Mouse (Mus musculus): Measurements from ENCODE around the gene Serpinb8. TPM values are rescaled to one million over a fixed set of nuclear protein-coding genes. Genes with fewer than 3 reads are reported as not detected.

Serpinb8 gene
- polyA plus RNA-seq, 1 experiment from 2014 or later, result 1.8 TPM

DNA sequence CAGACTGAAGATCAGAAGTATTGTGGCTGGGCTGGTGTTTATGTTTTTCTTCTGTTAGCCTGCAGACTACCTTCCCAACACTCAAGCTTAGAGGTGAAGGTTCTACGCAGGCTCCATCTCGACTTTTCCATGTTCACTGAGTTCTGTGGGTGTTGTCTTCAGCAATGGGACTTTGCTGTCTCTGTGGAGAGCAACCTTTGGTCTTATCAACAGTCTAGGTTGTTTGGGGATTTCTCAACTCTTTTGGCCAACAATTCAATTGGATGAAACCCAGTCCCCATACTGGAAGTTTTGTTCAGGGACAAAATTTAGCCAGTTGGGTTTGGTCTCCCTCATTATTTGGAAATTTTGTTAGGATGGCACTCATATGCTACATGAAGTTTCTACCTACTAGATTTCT lies 24.3 kb downstream of the Serpinb8 start:
- WGBS, result 86% methylated on average over 2 of the region's 2 CpGs

DNA sequence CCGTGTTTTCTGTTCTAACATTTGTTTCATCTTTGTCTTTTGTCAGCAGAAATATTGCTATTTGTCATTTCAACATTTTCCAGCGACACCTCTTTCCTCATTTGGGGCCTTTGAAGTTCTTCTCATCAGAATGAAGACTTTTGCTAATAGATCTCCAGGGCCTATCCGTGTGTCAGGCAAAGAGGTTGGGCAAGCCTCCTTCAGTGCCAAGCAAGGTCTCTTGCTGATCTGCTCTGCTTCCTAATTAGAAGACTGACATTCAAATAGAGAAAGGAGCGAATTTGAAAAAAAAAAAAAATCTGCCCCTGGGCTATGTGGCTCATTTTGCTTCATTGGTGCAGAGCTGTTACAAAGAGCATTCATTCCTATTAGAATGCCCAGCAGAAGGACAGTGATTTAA lies 32.2 kb downstream of the Serpinb8 start:
- Histone ChIP-seq H3K4me2 (ENCODE audit: low read depth) (no peak overlapping the region), H3K4me1 (ENCODE audit: control insufficient read depth, insufficient read depth, low read length) (no peaks in the 10 kb centered on the region), H3K9ac (ENCODE audit: low read length) (no peak overlapping the region), H3K27me3 (ENCODE audit: control insufficient read depth, insufficient read depth, low read length) (no peaks in the 10 kb centered on the region), H3K4me3 (ENCODE audit: low read depth, low read length) (no peak overlapping the region), H3K36me3 (ENCODE audit: control insufficient read depth, insufficient read depth, low read length) (no peaks in the 10 kb centered on the region), H3K9me3 (ENCODE audit: control insufficient read depth, low read length) (no peaks in the 10 kb centered on the region), H3K27ac (ENCODE audit: low read depth, low read length) (no peak overlapping the region)
- ATAC-seq (ENCODE audit: insufficient read depth, low FRiP score, low TSS enrichment) (no peak), DNase-seq (ENCODE audit: low spot score) (no peak)
- WGBS, result 76% methylated on average over 4 of the region's 4 CpGs

More for the DNA sequence above, 24.3 kb downstream of the Serpinb8 start:
- DNase-seq (ENCODE audit: low spot score) (no peak), ATAC-seq (ENCODE audit: insufficient read depth, low FRiP score, low TSS enrichment) (no peak)
- no peaks in the 10 kb centered on the region for H3K27me3 ChIP-seq (ENCODE audit: control insufficient read depth, insufficient read depth, low read length)
- H3K4me1 ChIP-seq (ENCODE audit: control insufficient read depth, insufficient read depth, low read length), result no peaks in the 10 kb centered on the region
- H3K9me3 ChIP-seq (ENCODE audit: control insufficient read depth, low read length), result no peaks in the 10 kb centered on the region
- H3K4me2 ChIP-seq (ENCODE audit: low read depth), result no peak overlapping the region
- no peak overlapping the region for H3K27ac ChIP-seq (ENCODE audit: low read depth, low read length)
- no peak overlapping the region for H3K9ac ChIP-seq (ENCODE audit: low read length)
- H3K4me3 ChIP-seq (ENCODE audit: low read depth, low read length), result no peak overlapping the region
- no peaks in the 10 kb centered on the region for H3K36me3 ChIP-seq (ENCODE audit: control insufficient read depth, insufficient read depth, low read length)

DNA sequence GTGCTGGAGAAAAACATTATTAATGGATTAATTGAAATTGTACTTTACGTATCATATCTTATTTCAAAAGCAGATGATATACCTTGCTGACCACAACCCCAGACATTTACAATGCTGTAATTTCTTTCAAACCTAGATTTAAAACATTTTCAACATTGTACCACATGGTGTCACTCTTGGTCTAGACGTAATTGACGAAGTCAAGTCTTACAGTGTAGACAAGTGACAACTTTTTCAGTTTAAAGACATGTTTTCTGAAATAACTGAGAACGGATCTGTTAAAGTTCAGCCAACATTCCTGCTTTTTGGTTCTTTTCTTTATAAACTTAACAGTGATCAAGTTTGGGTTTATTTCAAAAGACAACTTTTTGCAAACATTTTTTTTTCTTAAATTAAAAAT lies 46.1 kb downstream of the Serpinb8 start:
- Histone ChIP-seq H3K9ac (ENCODE audit: low read length) (no peak overlapping the region), H3K4me2 (ENCODE audit: low read depth) (no peak overlapping the region), H3K9me3 (ENCODE audit: control insufficient read depth, low read length) (no peaks in the 10 kb centered on the region), H3K27ac (ENCODE audit: low read depth, low read length) (no peak overlapping the region), H3K27me3 (ENCODE audit: control insufficient read depth, insufficient read depth, low read length) (no peaks in the 10 kb centered on the region), H3K4me1 (ENCODE audit: control insufficient read depth, insufficient read depth, low read length) (no peaks in the 10 kb centered on the region), H3K36me3 (ENCODE audit: control insufficient read depth, insufficient read depth, low read length) (no peaks in the 10 kb centered on the region), H3K4me3 (ENCODE audit: low read depth, low read length) (no peak overlapping the region)
- DNase-seq (ENCODE audit: low spot score), result no peak
- peak; percentile 48; the same call in 1 of the 2 replicates for ATAC-seq (ENCODE audit: insufficient read depth, low FRiP score, low TSS enrichment)
- 61% methylated on average over 4 of the region's 4 CpGs for WGBS

DNA sequence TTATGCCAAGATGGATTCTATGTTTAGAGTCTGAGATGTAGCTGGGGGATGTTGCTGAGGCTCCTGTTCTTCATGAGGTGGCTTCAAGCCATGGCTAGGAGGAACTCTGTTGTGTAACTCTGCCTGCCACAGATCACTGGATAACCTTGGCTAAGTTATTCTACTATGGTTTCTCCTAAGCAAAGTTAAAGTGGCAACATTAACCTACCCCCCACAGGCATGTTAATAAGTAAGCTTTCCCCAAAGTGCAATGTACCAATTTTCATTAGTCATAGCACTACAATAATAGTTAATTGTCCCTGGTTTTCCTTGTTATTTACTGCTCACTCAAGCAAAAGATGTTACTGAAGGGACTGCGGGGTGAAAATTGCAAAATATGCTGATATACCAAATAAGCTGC lies 48.2 kb downstream of the Serpinb8 start:
- DNase-seq (ENCODE audit: low spot score), result no peak
- no peak for ATAC-seq (ENCODE audit: insufficient read depth, low FRiP score, low TSS enrichment)
- no peak overlapping the region for H3K4me3 ChIP-seq (ENCODE audit: low read depth, low read length)
- H3K27me3 ChIP-seq (ENCODE audit: control insufficient read depth, insufficient read depth, low read length), result no peaks in the 10 kb centered on the region
- 86% methylated on average over 1 of the region's 1 CpGs for WGBS
- H3K4me2 ChIP-seq (ENCODE audit: low read depth), result no peak overlapping the region
- no peak overlapping the region for H3K27ac ChIP-seq (ENCODE audit: low read depth, low read length)
- no peaks in the 10 kb centered on the region for H3K9me3 ChIP-seq (ENCODE audit: control insufficient read depth, low read length)
- H3K36me3 ChIP-seq (ENCODE audit: control insufficient read depth, insufficient read depth, low read length), result no peaks in the 10 kb centered on the region
- no peak overlapping the region for H3K9ac ChIP-seq (ENCODE audit: low read length)
- H3K4me1 ChIP-seq (ENCODE audit: control insufficient read depth, insufficient read depth, low read length), result no peaks in the 10 kb centered on the region

DNA sequence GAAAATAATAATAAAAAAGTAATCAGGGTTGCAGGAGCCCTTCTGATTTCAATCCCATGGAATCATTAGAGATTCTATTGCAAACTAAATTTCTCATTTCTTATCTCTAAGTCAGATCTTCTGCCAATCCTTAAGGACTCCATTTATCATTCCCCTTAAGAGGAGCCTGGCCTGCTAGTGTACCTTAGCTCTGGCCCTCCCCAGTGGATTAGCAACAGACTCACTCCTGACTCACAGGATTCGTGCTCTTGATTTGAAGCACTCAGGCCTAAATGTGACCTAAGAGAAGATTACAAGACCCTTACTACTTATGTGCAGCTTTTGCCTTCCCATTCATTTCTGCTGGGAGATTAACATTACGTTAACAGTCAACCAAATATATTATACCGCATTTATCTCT lies 48.7 kb downstream of the Serpinb8 start:
- DNase-seq (ENCODE audit: low spot score), result no peak
- ATAC-seq (ENCODE audit: insufficient read depth, low FRiP score, low TSS enrichment), result no peak
- Histone ChIP-seq H3K27me3 (ENCODE audit: control insufficient read depth, insufficient read depth, low read length) (no peaks in the 10 kb centered on the region), H3K4me1 (ENCODE audit: control insufficient read depth, insufficient read depth, low read length) (no peaks in the 10 kb centered on the region), H3K4me2 (ENCODE audit: low read depth) (no peak overlapping the region), H3K27ac (ENCODE audit: low read depth, low read length) (no peak overlapping the region), H3K36me3 (ENCODE audit: control insufficient read depth, insufficient read depth, low read length) (no peaks in the 10 kb centered on the region), H3K9ac (ENCODE audit: low read length) (no peak overlapping the region), H3K9me3 (ENCODE audit: control insufficient read depth, low read length) (no peaks in the 10 kb centered on the region), H3K4me3 (ENCODE audit: low read depth, low read length) (no peak overlapping the region)
- WGBS, result 88% methylated on average over 3 of the region's 3 CpGs

DNA sequence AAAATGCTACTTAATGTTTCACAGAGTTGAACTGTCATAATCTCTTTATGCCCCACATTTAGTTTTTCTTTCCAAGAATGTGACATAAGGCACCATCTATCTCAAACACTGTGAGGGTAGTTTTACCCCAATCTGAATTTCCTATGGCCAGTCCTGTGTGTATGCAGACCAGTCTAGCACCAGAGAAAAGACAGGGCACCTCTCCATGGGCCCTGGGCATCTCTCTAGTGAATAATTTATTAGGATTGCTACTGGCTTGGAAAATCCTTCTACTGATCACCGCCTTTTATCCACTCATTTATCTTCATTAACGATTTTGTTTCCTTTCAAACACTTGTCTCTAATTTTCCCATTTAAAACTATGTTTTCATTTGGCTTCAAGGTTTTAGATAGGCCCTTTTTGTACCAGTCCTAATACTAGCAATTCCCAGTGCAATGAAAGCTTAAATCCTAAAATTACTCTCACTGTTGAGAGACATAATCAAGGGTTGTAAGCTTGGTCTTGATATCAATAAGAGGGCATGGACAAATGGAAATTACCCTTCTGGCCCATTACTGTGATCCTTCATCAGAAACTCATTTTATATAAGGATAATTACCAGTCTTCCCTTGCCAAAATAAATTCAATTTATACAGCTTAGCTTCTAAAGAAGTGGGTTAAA lies 52.8 kb downstream of the Serpinb8 start:
- WGBS, result 82% methylated on average over 2 of the region's 2 CpGs
- H3K27me3 ChIP-seq (ENCODE audit: control insufficient read depth, insufficient read depth, low read length), result no peaks in the 10 kb centered on the region
- ATAC-seq (ENCODE audit: insufficient read depth, low FRiP score, low TSS enrichment) (no peak), DNase-seq (ENCODE audit: low spot score) (no peak)
- no peak overlapping the region for H3K9ac ChIP-seq (ENCODE audit: low read length)
- no peak overlapping the region for H3K4me2 ChIP-seq (ENCODE audit: low read depth)
- H3K4me3 ChIP-seq (ENCODE audit: low read depth, low read length), result no peak overlapping the region
- no peak overlapping the region for H3K27ac ChIP-seq (ENCODE audit: low read depth, low read length)
- no peaks in the 10 kb centered on the region for H3K9me3 ChIP-seq (ENCODE audit: control insufficient read depth, low read length)
- no peaks in the 10 kb centered on the region for H3K4me1 ChIP-seq (ENCODE audit: control insufficient read depth, insufficient read depth, low read length)
- H3K36me3 ChIP-seq (ENCODE audit: control insufficient read depth, insufficient read depth, low read length), result no peaks in the 10 kb centered on the region

DNA sequence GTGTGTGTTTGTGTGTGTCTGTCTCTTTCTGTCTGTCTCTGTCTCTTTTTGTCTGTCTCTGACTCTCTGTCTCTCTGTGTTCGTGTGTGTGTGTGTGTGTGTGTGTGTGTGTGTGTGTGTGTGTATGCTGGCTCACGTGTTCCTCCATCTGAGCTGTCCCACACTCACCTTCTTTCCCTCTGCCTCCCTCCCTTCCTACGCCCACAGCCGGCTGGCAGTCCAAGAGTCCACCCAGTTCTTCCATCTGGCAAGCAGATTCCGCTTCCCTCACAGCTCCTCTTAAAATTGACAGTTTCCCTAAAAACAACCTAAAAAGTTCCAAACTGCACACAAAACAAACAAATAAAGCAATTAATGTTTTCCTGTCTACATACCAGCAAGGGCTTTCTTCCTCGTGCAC lies 55.3 kb downstream of the Serpinb8 start:
- 66% methylated on average over 6 of the region's 6 CpGs for WGBS

DNA sequence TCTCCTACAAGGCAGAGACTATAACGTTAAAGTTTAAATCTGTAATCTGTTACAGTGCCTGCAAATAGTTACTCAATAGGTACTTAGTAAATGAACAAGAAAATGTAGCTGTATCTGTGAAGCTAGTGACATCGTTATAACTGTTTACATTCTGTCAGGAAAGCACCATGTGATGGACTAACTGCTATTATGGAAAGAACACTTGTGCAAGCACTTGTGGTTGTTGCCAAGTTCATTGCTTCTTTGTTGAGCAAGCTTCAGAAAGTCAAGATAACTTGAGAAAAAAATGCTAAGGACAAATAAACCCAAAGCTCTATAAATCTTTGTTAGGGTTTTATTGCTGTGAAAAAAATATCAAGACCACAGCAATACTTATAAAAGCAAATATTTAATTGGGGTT lies 67.9 kb downstream of the Serpinb8 start:
- no peak for DNase-seq (ENCODE audit: low spot score)
- Histone ChIP-seq H3K4me1 (ENCODE audit: control insufficient read depth, insufficient read depth, low read length) (no peaks in the 10 kb centered on the region), H3K4me2 (ENCODE audit: low read depth) (no peak overlapping the region), H3K9me3 (ENCODE audit: control insufficient read depth, low read length) (no peaks in the 10 kb centered on the region), H3K27ac (ENCODE audit: low read depth, low read length) (no peak overlapping the region), H3K4me3 (ENCODE audit: low read depth, low read length) (no peak overlapping the region), H3K36me3 (ENCODE audit: control insufficient read depth, insufficient read depth, low read length) (no peaks in the 10 kb centered on the region), H3K9ac (ENCODE audit: low read length) (no peak overlapping the region), H3K27me3 (ENCODE audit: control insufficient read depth, insufficient read depth, low read length) (no peaks in the 10 kb centered on the region)
- WGBS, result 87% methylated on average over 2 of the region's 2 CpGs
- ATAC-seq (ENCODE audit: insufficient read depth, low FRiP score, low TSS enrichment), result no peak

More for the DNA sequence above, 55.3 kb downstream of the Serpinb8 start:
- Histone ChIP-seq H3K4me1 (ENCODE audit: control insufficient read depth, insufficient read depth, low read length) (no peaks in the 10 kb centered on the region), H3K4me3 (ENCODE audit: low read depth, low read length) (no peak overlapping the region), H3K9me3 (ENCODE audit: control insufficient read depth, low read length) (no peaks in the 10 kb centered on the region), H3K27ac (ENCODE audit: low read depth, low read length) (no peak overlapping the region), H3K27me3 (ENCODE audit: control insufficient read depth, insufficient read depth, low read length) (no peaks in the 10 kb centered on the region), H3K4me2 (ENCODE audit: low read depth) (no peak overlapping the region), H3K9ac (ENCODE audit: low read length) (no peak overlapping the region), H3K36me3 (ENCODE audit: control insufficient read depth, insufficient read depth, low read length) (no peaks in the 10 kb centered on the region)
- ATAC-seq (ENCODE audit: insufficient read depth, low FRiP score, low TSS enrichment) (no peak), DNase-seq (ENCODE audit: low spot score) (no peak)
